Mouse (Mus musculus) spleen, postnatal 36 days (tissue): ENCODE data around the gene Fnbp4.
"Not testable (repeated sequence)": the region's sequence is repeated elsewhere in the genome, so short reads cannot be mapped to it uniquely, and the experiment has no call there.

ENCODE experiments used
- DNase-seq, 2 experiments: peaks; one replicate each; pipeline ENCODE4 v3.0.0; 2022; ENCODE audit warnings: low spot score in 2 of 2, mixed read lengths in 1 of 2

Fnbp4 gene

DNA sequence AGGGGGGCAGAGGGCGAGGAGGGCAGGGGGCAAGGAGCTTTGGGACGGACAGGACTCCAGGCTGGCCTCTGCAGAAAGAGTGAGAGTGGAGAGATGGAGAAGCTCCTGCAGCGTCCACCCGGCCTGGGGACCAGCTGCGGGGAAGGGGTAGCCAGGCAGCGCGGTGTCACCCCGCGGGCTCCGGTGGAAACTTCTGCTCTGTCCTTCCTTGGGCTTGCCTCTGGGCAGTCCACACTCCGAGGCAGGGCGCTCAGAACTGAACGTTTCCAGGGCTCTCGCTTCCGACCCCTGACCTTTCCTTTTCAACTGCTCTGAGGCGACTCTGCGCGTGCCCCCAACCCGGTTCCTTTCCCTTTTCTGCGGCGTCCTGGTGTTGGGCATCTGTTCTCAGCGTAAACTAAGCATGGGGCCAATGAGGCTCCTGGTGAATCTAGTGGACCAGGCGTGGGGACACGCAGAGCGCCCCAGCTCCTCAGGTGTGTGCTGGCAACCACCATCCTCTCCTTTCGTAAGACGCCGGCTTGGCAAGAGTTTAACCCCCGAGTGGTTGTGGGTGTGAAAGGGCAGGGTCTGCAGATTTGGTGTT, 37.8 kb downstream of the Fnbp4 start:
- DNase-seq = no peak

DNA sequence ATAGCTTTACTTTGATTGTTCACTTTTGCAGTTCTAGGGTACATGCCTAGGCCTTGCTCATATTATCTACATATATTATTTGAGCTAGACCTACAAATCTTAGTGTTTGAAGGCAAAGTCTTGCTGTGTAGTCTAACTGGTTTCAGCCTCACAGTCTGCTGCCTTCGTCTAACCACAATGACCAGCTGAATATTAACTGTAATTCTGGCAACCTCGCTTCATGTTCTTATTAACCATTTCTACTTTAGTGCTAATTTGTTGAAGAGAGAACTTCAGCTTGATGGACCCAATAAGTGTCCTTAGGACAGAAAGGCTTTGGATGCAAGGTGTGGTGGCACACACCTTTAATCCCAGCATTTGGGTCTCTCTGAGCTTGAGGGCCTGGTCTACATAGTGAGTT, 43.0 kb downstream of the Fnbp4 start:
- DNase-seq = no peak

DNA sequence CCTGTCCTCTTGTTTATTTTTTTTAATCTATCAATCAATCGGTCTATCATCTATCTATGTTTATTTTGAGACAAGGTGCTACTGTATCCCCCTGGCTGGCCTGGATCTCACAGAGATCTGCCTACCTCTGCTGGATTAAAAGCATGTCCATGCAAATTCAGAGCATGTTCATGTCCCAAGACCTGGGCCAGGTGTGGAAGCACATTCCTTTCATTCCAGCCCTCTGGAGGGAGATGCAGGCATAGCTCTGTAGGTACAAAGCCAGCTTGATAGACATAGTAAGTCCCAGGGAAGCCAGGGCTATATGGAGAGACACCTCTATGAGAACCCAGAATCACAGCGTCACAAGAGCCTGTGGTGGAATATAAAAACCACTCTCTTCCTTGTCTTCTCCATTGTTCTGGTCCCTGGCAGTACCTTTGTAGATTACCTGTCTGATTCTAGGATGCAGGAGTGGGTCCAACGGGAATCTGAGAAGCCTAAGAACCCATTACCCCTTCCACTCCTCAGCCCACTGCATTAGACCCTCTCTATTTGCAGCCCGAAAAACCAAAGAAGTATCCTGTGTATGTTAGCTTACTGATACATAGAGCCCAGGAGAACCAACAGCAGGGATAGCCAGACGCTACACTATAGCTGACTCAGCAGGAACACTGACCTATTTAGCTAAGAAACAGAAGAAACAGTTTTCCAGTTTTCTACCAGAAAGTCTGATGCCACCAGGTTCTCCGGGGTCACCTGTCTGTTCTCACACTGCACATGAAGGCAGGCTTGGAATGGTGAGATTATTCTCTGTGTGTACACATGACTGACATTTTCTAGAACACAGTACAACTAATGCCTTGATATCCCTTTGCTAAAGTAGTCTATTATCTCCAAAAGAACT, 63.3 kb downstream of the Fnbp4 start:
- no peak for DNase-seq

DNA sequence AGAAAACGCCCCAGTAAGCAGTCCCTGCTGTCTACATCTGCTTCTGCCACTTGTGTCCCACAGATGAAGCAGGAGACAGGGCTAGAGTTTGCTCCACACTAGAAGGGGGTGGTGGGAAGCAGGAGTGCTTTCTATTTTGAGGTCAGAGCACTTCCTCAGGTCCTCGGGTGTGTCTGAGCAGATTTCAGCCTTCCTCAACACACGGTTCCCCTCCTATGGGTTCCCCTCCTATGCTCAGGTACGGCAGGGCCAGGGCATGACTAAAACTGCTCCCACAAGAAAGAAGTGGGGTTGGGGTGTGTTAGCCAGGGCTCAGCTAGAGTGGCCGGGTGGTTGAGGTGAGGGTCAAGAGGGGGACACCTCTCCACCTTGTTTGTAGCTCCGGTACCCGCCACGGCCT, 65.6 kb downstream of the Fnbp4 start:
- no peak for DNase-seq

DNA sequence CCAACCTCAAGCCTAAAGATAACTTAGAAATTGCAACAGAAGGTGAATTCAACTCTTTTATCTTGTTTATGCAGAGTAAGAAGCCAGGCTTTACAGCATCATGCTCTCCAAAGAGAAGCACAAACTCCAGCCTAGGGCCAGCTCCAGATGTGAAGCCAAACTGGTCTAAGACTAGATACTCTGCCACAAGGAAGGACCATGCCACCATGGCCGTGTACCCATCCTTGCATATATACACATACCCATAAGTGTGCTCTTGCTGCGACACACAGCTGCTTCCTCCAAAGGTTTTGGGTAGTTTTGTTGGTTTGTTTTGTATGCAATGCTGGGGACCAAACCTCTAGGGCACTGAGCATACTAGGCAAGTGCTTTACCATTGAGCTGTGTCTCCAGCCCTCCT, 70.1 kb downstream of the Fnbp4 start:
- no peak for DNase-seq

DNA sequence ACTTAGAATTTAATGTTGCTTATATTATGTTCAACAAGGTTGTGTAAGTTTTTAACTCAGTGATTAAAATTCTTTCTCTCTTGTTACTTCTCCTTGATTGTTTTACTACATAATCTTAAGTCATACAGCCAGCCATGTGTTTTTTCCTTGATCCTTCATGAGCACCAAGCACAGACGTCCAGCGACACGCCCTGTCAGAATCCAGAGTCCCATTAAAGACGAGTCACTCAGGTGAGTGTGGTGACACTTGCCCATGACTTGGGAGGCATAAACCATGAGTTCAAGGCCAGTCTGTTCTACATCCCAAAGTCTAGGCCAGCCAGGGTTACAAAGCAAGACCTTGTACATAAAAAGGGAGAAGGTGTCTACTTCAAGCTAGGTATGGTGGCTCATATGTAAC, 71.0 kb downstream of the Fnbp4 start:
- DNase-seq = no peak

DNA sequence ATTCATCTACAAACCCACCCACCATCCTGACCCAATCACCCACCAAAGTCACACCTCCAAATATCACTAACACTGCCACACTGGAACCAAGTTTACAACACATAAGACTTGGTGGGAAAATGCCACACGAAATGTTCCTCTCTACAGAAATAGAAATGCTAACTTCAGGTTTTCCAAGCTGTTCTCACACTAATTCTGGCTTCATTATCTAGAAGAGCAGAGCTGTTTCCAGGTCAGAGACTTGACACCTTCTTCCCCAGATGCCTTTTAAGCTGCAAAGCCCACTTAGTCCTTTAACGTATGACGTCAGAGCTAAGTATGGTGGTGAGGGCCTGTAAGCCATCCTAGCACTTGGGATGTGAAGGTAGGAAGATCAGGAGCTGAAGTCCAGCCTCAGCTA, 73.5 kb downstream of the Fnbp4 start:
- DNase-seq = no peak

DNA sequence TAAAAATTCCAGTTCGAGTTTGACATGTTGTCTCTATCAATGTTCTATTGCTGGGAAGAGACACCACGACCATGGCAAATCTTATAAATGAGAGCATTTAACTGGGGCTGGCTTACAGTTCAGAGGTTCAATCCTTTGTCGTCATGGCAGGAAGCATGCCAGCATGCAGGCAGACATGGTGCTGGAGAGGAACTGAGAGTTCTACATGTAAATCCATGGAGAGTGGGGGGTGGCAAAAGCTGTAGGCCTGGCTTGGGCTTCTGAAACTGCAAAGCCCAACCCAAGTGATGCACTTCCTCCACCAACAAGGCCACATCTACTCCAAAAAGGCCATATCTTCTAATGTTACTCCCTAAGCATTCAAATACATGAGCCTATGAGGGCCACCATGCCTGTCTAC, 75.7 kb downstream of the Fnbp4 start:
- no peak for DNase-seq

DNA sequence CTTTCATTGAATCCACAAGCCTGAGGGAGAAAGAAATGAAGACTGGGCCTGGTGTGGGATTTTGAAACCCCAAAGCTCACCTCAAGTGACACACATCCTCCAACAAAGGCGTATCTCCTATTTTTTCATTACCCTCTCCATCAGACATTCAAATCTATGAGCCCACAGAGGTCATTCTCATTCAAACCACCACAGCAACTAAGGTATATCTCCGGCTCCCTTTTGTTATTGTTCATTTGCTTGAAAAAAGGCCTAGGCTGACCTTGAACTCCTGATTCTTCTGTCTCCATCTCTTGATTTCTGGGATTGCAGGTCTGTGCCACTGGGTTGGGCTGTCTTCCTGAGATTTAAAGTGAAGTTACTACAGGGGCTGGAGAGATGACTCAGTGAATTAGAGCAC, 77.8 kb downstream of the Fnbp4 start:
- DNase-seq = no peak

DNA sequence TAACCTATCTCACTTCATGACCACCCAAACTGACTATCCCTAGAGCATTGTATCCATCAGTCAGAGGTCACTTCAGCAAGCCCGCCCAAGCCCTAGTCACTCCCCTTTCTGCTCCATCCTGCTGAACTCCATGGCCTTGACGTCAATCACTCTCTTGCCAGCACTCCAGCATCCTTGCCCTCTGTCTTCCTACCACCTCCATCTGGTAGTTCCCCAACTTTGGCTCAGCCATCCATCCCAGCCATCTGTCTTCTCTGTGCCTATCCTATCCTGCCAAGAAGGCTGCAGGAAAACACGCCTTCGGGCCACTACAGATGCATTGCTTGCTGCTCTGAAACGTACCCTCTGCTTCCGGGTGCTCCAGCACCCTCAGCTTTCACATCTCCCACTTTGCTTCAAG, 78.6 kb downstream of the Fnbp4 start:
- no peak for DNase-seq

DNA sequence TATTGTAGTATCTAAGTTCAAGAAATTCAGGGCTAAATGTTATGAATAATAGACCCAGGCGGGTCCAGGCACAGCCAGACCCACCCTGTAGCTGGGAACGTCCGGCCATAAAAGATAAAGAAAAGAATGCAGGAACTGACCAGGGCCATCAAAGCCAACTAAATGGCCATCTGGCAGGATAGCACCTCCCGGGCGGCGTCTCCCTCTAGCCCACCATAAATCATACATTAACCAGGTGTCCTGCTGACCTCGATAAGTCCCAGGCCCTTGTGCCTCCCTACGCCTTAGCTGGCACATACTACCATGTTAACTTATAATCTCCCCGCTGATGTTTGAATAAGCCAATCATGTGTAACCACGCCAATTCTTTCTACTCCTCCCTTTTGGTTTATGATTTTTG, 79.4 kb downstream of the Fnbp4 start:
- DNase-seq = not testable (repeated sequence)

DNA sequence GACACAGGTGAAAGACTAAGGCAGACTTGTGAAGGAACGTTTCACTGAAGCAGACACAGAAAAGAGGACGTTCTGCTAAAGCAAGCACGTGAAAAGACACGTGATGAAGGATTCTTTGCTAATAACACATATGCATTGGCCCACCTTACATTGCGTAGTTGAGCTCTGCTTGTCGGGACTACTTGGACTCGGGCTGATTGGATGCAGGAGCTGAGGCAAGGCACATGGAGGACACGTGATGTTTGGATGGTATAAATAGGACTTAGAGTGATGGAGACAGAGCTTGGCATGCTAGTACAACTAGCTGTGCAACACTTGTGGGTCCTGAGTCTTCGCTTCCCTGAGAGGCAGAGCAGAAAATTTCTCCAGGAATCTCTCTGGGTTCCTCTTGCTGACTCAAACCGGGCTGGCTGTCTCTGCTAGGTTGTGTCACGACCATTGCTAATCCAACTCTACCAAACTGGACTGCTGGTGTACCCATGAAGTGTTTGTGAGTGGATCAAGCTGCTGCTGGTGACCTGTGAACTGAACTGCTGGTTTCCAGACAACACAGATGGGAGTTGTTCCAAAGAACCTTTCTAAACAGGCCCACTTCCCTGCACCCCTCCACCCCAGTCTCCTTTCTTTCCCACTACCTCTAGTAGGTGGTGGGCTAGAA, 80.5 kb downstream of the Fnbp4 start:
- DNase-seq = no peak

DNA sequence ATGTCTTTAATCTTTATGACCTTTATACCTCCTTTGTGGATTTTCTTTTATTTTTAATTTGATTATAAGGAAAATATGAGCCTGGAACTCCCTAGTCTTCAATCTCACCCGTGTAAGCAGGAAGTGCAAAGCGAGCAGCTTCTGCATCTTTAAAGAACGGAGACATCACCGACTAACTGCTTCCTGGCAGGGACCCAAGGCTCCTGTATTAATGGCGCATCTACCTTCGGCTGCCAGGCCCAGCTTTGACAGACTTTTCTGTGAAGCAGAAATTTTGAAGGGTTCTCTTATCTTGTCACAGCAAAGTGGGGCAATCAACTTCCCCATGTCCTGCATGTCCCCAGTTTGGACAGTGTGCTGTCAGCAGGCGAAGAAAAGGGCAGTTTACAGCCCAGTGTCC, 83.6 kb downstream of the Fnbp4 start:
- DNase-seq = peak in 1 of 2 experiments; percentile 16
